Mouse (Mus musculus): ENCODE results near the gene Gm20503.

Gene Gm20503

GRCm38 (mm10) chr4:59002948-59003805 is at the start of gene Gm20503:
Gene Gm20503 (plus strand): TSS chr4:59003210.
- peak; percentile 76 to 90 for DNase-seq (ENCODE audit: low spot score in 2 of 2)

GRCm38 (mm10) chr4:58961719-58962118 is 41.3 kb upstream of the Gm20503 start:
- DNase-seq (ENCODE audit: low spot score in 2 of 2), result no peak

- no peak for DNase-seq (ENCODE audit: low spot score in 2 of 2)
Measured at GRCm38 (mm10) chr4:58963271-58963670, 39.7 kb upstream of the Gm20503 start.

- no peak for DNase-seq (ENCODE audit: low spot score in 2 of 2)
Measured at GRCm38 (mm10) chr4:58965136-58965535, 37.9 kb upstream of the Gm20503 start.

- DNase-seq (ENCODE audit: low spot score in 2 of 2), result no peak
Measured at GRCm38 (mm10) chr4:58970678-58971077, 32.3 kb upstream of the Gm20503 start.

- no peak for DNase-seq (ENCODE audit: low spot score in 2 of 2)
Measured at GRCm38 (mm10) chr4:58975711-58976110, 27.3 kb upstream of the Gm20503 start.

GRCm38 (mm10) chr4:58981421-58981820 is 21.6 kb upstream of the Gm20503 start:
- DNase-seq (ENCODE audit: low spot score in 2 of 2), result no peak

GRCm38 (mm10) chr4:58982806-58983205 is 20.2 kb upstream of the Gm20503 start:
- no peak for DNase-seq (ENCODE audit: low spot score in 2 of 2)

GRCm38 (mm10) chr4:58985157-58985648 is 17.8 kb upstream of the Gm20503 start:
- peak; percentile 33 to 68 for DNase-seq (ENCODE audit: low spot score in 2 of 2)

GRCm38 (mm10) chr4:58986540-58987190 is 16.3 kb upstream of the Gm20503 start, which contains the start of gene Ptgr1:
Gene Ptgr1 (minus strand): TSS chr4:58987119.
- peak; percentile 63 to 78 for DNase-seq (ENCODE audit: low spot score in 2 of 2)

- DNase-seq (ENCODE audit: low spot score in 2 of 2), result no peak
Measured at GRCm38 (mm10) chr4:58989303-58989898, 13.6 kb upstream of the Gm20503 start.

- no peak for DNase-seq (ENCODE audit: low spot score in 2 of 2)
Measured at GRCm38 (mm10) chr4:58990609-58991434, 12.2 kb upstream of the Gm20503 start.

- DNase-seq (ENCODE audit: low spot score in 2 of 2), result no peak
Measured at GRCm38 (mm10) chr4:58992195-58992594, 10.8 kb upstream of the Gm20503 start.

GRCm38 (mm10) chr4:58994762-58995161 is 8.2 kb upstream of the Gm20503 start, which contains the start of gene Dnajc25:
Gene Dnajc25 (plus strand): TSS chr4:58995062.
- no peak for DNase-seq (ENCODE audit: low spot score in 2 of 2)

- no peak for DNase-seq (ENCODE audit: low spot score in 2 of 2)
Measured at GRCm38 (mm10) chr4:58995251-58995693, 7.7 kb upstream of the Gm20503 start.

- no peak for DNase-seq (ENCODE audit: low spot score in 2 of 2)
Measured at GRCm38 (mm10) chr4:58997081-58997480, 5.9 kb upstream of the Gm20503 start.

GRCm38 (mm10) chr4:58998688-58999087 is 4.3 kb upstream of the Gm20503 start:
- no peak for DNase-seq (ENCODE audit: low spot score in 2 of 2)

- DNase-seq (ENCODE audit: low spot score in 2 of 2), result peak in 1 of 2 experiments; percentile 70
Measured at GRCm38 (mm10) chr4:58999686-59000085, 3.3 kb upstream of the Gm20503 start.

- no peak for DNase-seq (ENCODE audit: low spot score in 2 of 2)
Measured at GRCm38 (mm10) chr4:59000614-59001013, 2.4 kb upstream of the Gm20503 start.

- DNase-seq (ENCODE audit: low spot score in 2 of 2), result no peak
Measured at GRCm38 (mm10) chr4:59003806-59004200, 793 bp downstream of the Gm20503 start.

- DNase-seq (ENCODE audit: low spot score in 2 of 2), result no peak
Measured at GRCm38 (mm10) chr4:59006211-59006610, 3.2 kb downstream of the Gm20503 start.
